Mouse (Mus musculus): ENCODE data around the gene Ankrd17. TPM values are rescaled to one million over a fixed set of nuclear protein-coding genes. Genes with fewer than 3 reads are reported as not detected.

Gene Ankrd17
- polyA plus RNA-seq, 1 experiment = 31.0 TPM

GRCm38 (mm10) chr5:90246987-90247386 lies 119.4 kb downstream of the Ankrd17 start:
- Histone ChIP-seq H3K27ac (ENCODE audit: control insufficient read depth, insufficient read depth, low read depth, low read length, poor library complexity) (no peak overlapping the region), H3K4me1 (ENCODE audit: control insufficient read depth, insufficient read depth, low read length) (no peaks in the 10 kb centered on the region), H3K4me3 (replicated peaks; ENCODE audit: control insufficient read depth, low read depth, low read length) (no peak overlapping the region)
- WGBS = 78% methylated on average over 2 of the region's 2 CpGs
- no peak for TF ChIP-seq CTCF (IDR thresholded peaks at IDR 0.05; ENCODE audit: control insufficient read depth, insufficient read depth, low read length)
- no peak for TF ChIP-seq POLR2A (IDR thresholded peaks at IDR 0.05; ENCODE audit: borderline replicate concordance, control insufficient read depth, low read depth, low read length)

GRCm38 (mm10) chr5:90246567-90246966 lies 119.8 kb downstream of the Ankrd17 start:
- Histone ChIP-seq H3K4me1 (ENCODE audit: control insufficient read depth, insufficient read depth, low read length) (no peaks in the 10 kb centered on the region), H3K4me3 (replicated peaks; ENCODE audit: control insufficient read depth, low read depth, low read length) (no peak overlapping the region), H3K27ac (ENCODE audit: control insufficient read depth, insufficient read depth, low read depth, low read length, poor library complexity) (no peak overlapping the region)
- TF ChIP-seq CTCF (IDR thresholded peaks at IDR 0.05; ENCODE audit: control insufficient read depth, insufficient read depth, low read length) (no peak), POLR2A (IDR thresholded peaks at IDR 0.05; ENCODE audit: borderline replicate concordance, control insufficient read depth, low read depth, low read length) (no peak)
- 74% methylated on average over 4 of the region's 4 CpGs for WGBS

- TF ChIP-seq CTCF (IDR thresholded peaks at IDR 0.05; ENCODE audit: control insufficient read depth, insufficient read depth, low read length) (no peak), POLR2A (IDR thresholded peaks at IDR 0.05; ENCODE audit: borderline replicate concordance, control insufficient read depth, low read depth, low read length) (no peak)
- Histone ChIP-seq H3K27ac (ENCODE audit: control insufficient read depth, insufficient read depth, low read depth, low read length, poor library complexity) (no peak overlapping the region), H3K4me3 (replicated peaks; ENCODE audit: control insufficient read depth, low read depth, low read length) (no peak overlapping the region), H3K4me1 (ENCODE audit: control insufficient read depth, insufficient read depth, low read length) (no peaks in the 10 kb centered on the region)
- WGBS = 81% methylated on average over 4 of the region's 4 CpGs
These were observed 121.0 kb downstream of the Ankrd17 start for GRCm38 (mm10) chr5:90245416-90245815.

GRCm38 (mm10) chr5:90235217-90235616 lies 131.2 kb downstream of the Ankrd17 start:
- WGBS = 95% methylated on average over 8 of the region's 8 CpGs
- H3K27ac ChIP-seq (ENCODE audit: control insufficient read depth, insufficient read depth, low read depth, low read length, poor library complexity) = no peak overlapping the region
- H3K4me3 ChIP-seq (replicated peaks; ENCODE audit: control insufficient read depth, low read depth, low read length) = no peak overlapping the region
- no peak for TF ChIP-seq POLR2A (IDR thresholded peaks at IDR 0.05; ENCODE audit: borderline replicate concordance, control insufficient read depth, low read depth, low read length)
- no peak for TF ChIP-seq CTCF (IDR thresholded peaks at IDR 0.05; ENCODE audit: control insufficient read depth, insufficient read depth, low read length)
- no peaks in the 10 kb centered on the region for H3K4me1 ChIP-seq (ENCODE audit: control insufficient read depth, insufficient read depth, low read length)

GRCm38 (mm10) chr5:90233305-90233704 lies 133.1 kb downstream of the Ankrd17 start:
- no peak overlapping the region for H3K4me3 ChIP-seq (replicated peaks; ENCODE audit: control insufficient read depth, low read depth, low read length)
- no peaks in the 10 kb centered on the region for H3K4me1 ChIP-seq (ENCODE audit: control insufficient read depth, insufficient read depth, low read length)
- no peak overlapping the region for H3K27ac ChIP-seq (ENCODE audit: control insufficient read depth, insufficient read depth, low read depth, low read length, poor library complexity)
- TF ChIP-seq POLR2A (IDR thresholded peaks at IDR 0.05; ENCODE audit: borderline replicate concordance, control insufficient read depth, low read depth, low read length) = no peak
- TF ChIP-seq CTCF (IDR thresholded peaks at IDR 0.05; ENCODE audit: control insufficient read depth, insufficient read depth, low read length) = no peak
- WGBS = 96% methylated on average over 4 of the region's 4 CpGs

- WGBS = 76% methylated on average over 2 of the region's 2 CpGs
- Histone ChIP-seq H3K4me1 (ENCODE audit: control insufficient read depth, insufficient read depth, low read length) (no peaks in the 10 kb centered on the region), H3K27ac (ENCODE audit: control insufficient read depth, insufficient read depth, low read depth, low read length, poor library complexity) (no peak overlapping the region), H3K4me3 (replicated peaks; ENCODE audit: control insufficient read depth, low read depth, low read length) (no peak overlapping the region)
- TF ChIP-seq POLR2A (IDR thresholded peaks at IDR 0.05; ENCODE audit: borderline replicate concordance, control insufficient read depth, low read depth, low read length) (no peak), CTCF (IDR thresholded peaks at IDR 0.05; ENCODE audit: control insufficient read depth, insufficient read depth, low read length) (no peak)
These were observed 136.6 kb downstream of the Ankrd17 start for GRCm38 (mm10) chr5:90229760-90230159.

- TF ChIP-seq CTCF (IDR thresholded peaks at IDR 0.05; ENCODE audit: control insufficient read depth, insufficient read depth, low read length) = no peak
- no peak for TF ChIP-seq POLR2A (IDR thresholded peaks at IDR 0.05; ENCODE audit: borderline replicate concordance, control insufficient read depth, low read depth, low read length)
- H3K4me1 ChIP-seq (ENCODE audit: control insufficient read depth, insufficient read depth, low read length) = peaks cover 1% of the 10 kb centered on the region; the same call in 1 of the 2 replicates
- 85% methylated on average over 3 of the region's 3 CpGs for WGBS
- no peak overlapping the region for H3K4me3 ChIP-seq (replicated peaks; ENCODE audit: control insufficient read depth, low read depth, low read length)
- H3K27ac ChIP-seq (ENCODE audit: control insufficient read depth, insufficient read depth, low read depth, low read length, poor library complexity) = no peak overlapping the region
These were observed 139.7 kb downstream of the Ankrd17 start for GRCm38 (mm10) chr5:90226696-90227095.

- no peak overlapping the region for H3K4me3 ChIP-seq (replicated peaks; ENCODE audit: control insufficient read depth, low read depth, low read length)
These were observed 141.6 kb downstream of the Ankrd17 start for GRCm38 (mm10) chr5:90224730-90225129.

More at GRCm38 (mm10) chr5:90224730-90225129, 141.6 kb downstream of the Ankrd17 start:
- H3K4me1 ChIP-seq (ENCODE audit: control insufficient read depth, insufficient read depth, low read length) = peaks cover 1% of the 10 kb centered on the region; the same call in 1 of the 2 replicates
- no peak overlapping the region; the same call in 1 of the 2 replicates for H3K27ac ChIP-seq (ENCODE audit: control insufficient read depth, insufficient read depth, low read depth, low read length, poor library complexity)
- TF ChIP-seq POLR2A (IDR thresholded peaks at IDR 0.05; ENCODE audit: borderline replicate concordance, control insufficient read depth, low read depth, low read length) (no peak), CTCF (IDR thresholded peaks at IDR 0.05; ENCODE audit: control insufficient read depth, insufficient read depth, low read length) (no peak)
- WGBS = 86% methylated on average over 5 of the region's 5 CpGs

Measured in bone marrow, adult 2 months (tissue).